Mouse (Mus musculus) neural tube, embryonic 13.5 days (tissue): ENCODE results near the gene Vav2. TPM values are rescaled to one million over a fixed set of nuclear protein-coding genes. Genes with fewer than 3 reads are reported as not detected.

ENCODE experiments used
- ATAC-seq: fragments of 200-750 bp; cut with Nextera tagmentation; 2 replicates; pipeline ENCODE4 v1.8.0; 2017; ENCODE audit warnings: low read depth, mild to moderate bottlenecking, moderate TSS enrichment, moderate library complexity
- H3K27ac ChIP-seq: fragments of 300-500 bp; sonication (generic); replicated peaks from 2 replicates; pipeline ENCODE4 v1.5.1; 2015; ENCODE audit warnings: moderate library complexity, mild to moderate bottlenecking, inconsistent platforms
- H3K27me3 ChIP-seq: fragments of 300-500 bp; sonication (generic); 2 replicates; pipeline ENCODE4 v1.6.1; 2015; ENCODE audit warnings: mild to moderate bottlenecking, inconsistent platforms
- H3K36me3 ChIP-seq: fragments of 300-500 bp; sonication (generic); 2 replicates; pipeline ENCODE4 v1.6.1; 2015; ENCODE audit warnings: mild to moderate bottlenecking, inconsistent platforms
- H3K4me1 ChIP-seq: fragments of 300-500 bp; sonication (generic); replicated peaks from 2 replicates; pipeline ENCODE4 v1.6.1; 2015; ENCODE audit warnings: inconsistent platforms
- H3K4me2 ChIP-seq: fragments of 300-500 bp; sonication (generic); 2 replicates; pipeline ENCODE4 v1.6.1; 2015; ENCODE audit warnings: inconsistent platforms, mild to moderate bottlenecking, moderate library complexity
- H3K4me3 ChIP-seq: fragments of 300-500 bp; sonication (generic); 2 replicates; pipeline ENCODE4 v1.5.1; 2015; ENCODE audit warnings: mild to moderate bottlenecking, inconsistent platforms
- H3K9ac ChIP-seq: fragments of 300-500 bp; sonication (generic); 2 replicates; pipeline ENCODE4 v1.6.1; 2015; ENCODE audit warnings: moderate library complexity, mild to moderate bottlenecking, inconsistent platforms
- H3K9me3 ChIP-seq: fragments of 300-500 bp; sonication (generic); 2 replicates; pipeline ENCODE4 v1.6.1; 2016; ENCODE audit warnings: inconsistent platforms
- WGBS: fragments of 180-500 bp; shearing (Covaris S2); methylation state at CpG from one replicate; pipeline ENCODE4 v1.1.7; 2015; 5-methylcytosine and 5-hydroxymethylcytosine counted together
- microRNA-seq: library from miRNA; unstranded; fragments of <30 nt; microRNA quantifications from one replicate; pipeline ENCODE4, GENCODE M21; 2016
- polyA plus RNA-seq: library from polyadenylated mRNA; unstranded; fragments of >200 nt; fragmentation: Nextera tagmentation; extraction: Ambion mirVana; gene quantifications from 2 replicates; pipeline ENCODE4 v1.2.1, GENCODE M21; 2015

The Vav2 gene
- polyA plus RNA-seq, 1 experiment from 2014 or later = 14.8 TPM

- H3K27me3 ChIP-seq = no peaks in the 10 kb centered on the region
- H3K9ac ChIP-seq = no peak overlapping the region
- no peak for ATAC-seq
- H3K4me1 ChIP-seq = no peaks in the 10 kb centered on the region
- H3K27ac ChIP-seq = no peak overlapping the region
- 63% methylated on average over 7 of the region's 7 CpGs for WGBS
- H3K36me3 ChIP-seq = no peaks in the 10 kb centered on the region
- no peaks in the 10 kb centered on the region for H3K9me3 ChIP-seq
- no peak overlapping the region for H3K4me3 ChIP-seq
- H3K4me2 ChIP-seq = no peak overlapping the region
Observed at GRCm38 (mm10) chr2:27226572-27226971, 200.3 kb downstream of the Vav2 start.

DNA sequence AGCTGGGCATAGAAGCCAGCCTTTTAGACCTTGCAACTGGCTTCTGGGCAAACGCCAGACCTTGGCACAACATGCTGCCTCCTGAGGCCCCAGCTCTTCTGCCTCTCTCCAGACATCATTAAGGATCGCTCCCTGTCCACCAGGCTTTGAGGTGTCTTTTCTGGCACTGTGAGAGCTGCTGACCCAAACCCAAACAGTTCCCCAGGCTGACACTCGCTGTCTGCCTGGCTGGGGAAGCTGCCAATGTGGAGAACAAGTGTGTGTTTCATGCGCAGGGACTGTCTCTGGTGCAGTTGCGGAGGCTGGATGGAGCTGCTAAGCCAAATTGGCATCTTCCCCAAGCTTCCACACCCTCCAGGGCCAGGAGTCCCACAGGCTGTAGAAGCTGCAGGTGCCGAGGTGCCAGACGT lies 203.8 kb downstream of the Vav2 start:
- Histone ChIP-seq H3K36me3 (no peaks in the 10 kb centered on the region), H3K4me2 (no peak overlapping the region), H3K4me3 (no peak overlapping the region), H3K4me1 (no peaks in the 10 kb centered on the region), H3K27ac (no peak overlapping the region), H3K9me3 (no peaks in the 10 kb centered on the region), H3K27me3 (no peaks in the 10 kb centered on the region), H3K9ac (no peak overlapping the region)
- 79% methylated on average over 7 of the region's 7 CpGs for WGBS
- no peak for ATAC-seq

DNA sequence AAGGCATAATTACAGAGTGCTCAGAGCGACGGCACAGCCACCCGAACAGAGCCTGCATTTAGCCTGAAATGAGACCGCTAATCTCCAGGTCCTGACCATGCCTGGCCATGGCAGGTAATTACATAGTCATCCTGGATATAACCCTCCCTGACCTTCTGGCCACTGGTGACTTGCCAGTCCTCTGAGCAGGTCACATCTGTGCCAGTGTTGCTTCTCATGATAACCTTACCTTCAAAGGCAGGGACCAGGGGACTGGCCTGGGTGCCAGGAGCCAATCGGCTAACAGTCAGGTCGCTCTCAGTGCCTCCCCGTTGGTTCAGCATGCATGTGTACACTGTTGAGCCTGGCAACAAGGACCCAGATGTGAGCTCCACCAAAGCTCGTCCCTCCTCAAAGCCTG lies 208.3 kb downstream of the Vav2 start:
- H3K9me3 ChIP-seq = no peaks in the 10 kb centered on the region
- H3K36me3 ChIP-seq = no peaks in the 10 kb centered on the region
- no peak overlapping the region for H3K4me3 ChIP-seq
- H3K27me3 ChIP-seq = no peaks in the 10 kb centered on the region
- 84% methylated on average over 8 of the region's 8 CpGs for WGBS
- no peak overlapping the region for H3K9ac ChIP-seq
- no peak overlapping the region for H3K27ac ChIP-seq
- H3K4me1 ChIP-seq = no peaks in the 10 kb centered on the region
- H3K4me2 ChIP-seq = no peak overlapping the region
- no peak for ATAC-seq

DNA sequence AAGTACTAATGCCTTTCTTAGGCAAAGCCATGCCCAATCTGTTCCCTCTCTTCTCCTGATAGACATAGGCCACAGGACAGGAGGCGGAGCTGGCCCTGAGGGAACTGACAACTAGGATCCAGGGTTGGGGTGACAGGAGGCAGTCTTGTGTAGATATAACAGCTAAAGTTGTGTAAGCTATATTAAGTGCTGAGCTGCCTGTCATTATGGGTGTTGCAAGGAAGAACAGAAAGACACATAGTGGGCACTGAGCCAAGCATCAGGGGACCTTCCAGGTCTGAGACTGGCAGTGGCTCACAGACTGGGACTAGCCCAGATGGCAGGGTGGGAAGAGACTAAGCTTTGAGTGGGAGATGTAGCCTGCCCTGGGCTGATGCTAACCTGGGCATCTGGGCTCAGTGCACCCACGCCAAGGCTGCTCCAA lies 208.7 kb downstream of the Vav2 start:
- Histone ChIP-seq H3K4me1 (no peaks in the 10 kb centered on the region), H3K27ac (no peak overlapping the region), H3K9ac (no peak overlapping the region), H3K36me3 (no peaks in the 10 kb centered on the region), H3K4me3 (no peak overlapping the region), H3K4me2 (no peak overlapping the region), H3K9me3 (no peaks in the 10 kb centered on the region), H3K27me3 (no peaks in the 10 kb centered on the region)
- ATAC-seq = no peak
- WGBS = 74% methylated on average over 2 of the region's 2 CpGs

- Histone ChIP-seq H3K9ac (no peak overlapping the region), H3K36me3 (no peaks in the 10 kb centered on the region), H3K27me3 (no peaks in the 10 kb centered on the region), H3K9me3 (no peaks in the 10 kb centered on the region), H3K4me1 (no peaks in the 10 kb centered on the region; the same call in 1 of the 2 replicates), H3K4me3 (no peak overlapping the region), H3K27ac (no peak overlapping the region), H3K4me2 (no peak overlapping the region)
- no peak for ATAC-seq
- WGBS = 88% methylated on average over 2 of the region's 2 CpGs
Observed at GRCm38 (mm10) chr2:27215537-27215936, 211.3 kb downstream of the Vav2 start.

Small RNAs within 50 kb of the gene (microRNA-seq; reads per million reads assigned to microRNA genes)
- gene Gm24049 = not detected
- not detected for gene Mir7578

Other genes starting within 250 kb of the Vav2 start
- gene Sardh, start 178.7 kb downstream of the Vav2 start, polyA plus RNA-seq = 5.0 and 6.3 TPM in 2 replicates
- 30.0 and 30.5 TPM in 2 replicates for gene Brd3os, start 15.3 kb upstream of the Vav2 start, polyA plus RNA-seq
- gene Brd3, start 80.6 kb upstream of the Vav2 start, polyA plus RNA-seq = 122 and 144 TPM in 2 replicates
- gene Wdr5, start 88.1 kb upstream of the Vav2 start, polyA plus RNA-seq = 36.6 and 39.7 TPM in 2 replicates
- gene Rxra, start 249.4 kb upstream of the Vav2 start, polyA plus RNA-seq = 3.2 and 4.7 TPM in 2 replicates